Mouse (Mus musculus) monocyte, adult 2 months (primary cell): ENCODE measurements around the gene Clcn1.
A peak's percentile ranks its signal among the peaks of the same experiment; 100 is the strongest.

Source experiments
- DNase-seq, 2 experiments: peaks; one replicate each; pipeline ENCODE4 v3.0.0; 2022; ENCODE audit warnings: low spot score in 2 of 2, low read depth in 1 of 2

Gene Clcn1

GRCm38 (mm10) chr6:42286448-42286847, at the start of gene Clcn1:
Gene Clcn1, plus strand, starts transcription at chr6:42286685.
- DNase-seq = no peak

- no peak for DNase-seq
Measured at GRCm38 (mm10) chr6:42237276-42237805, 49.1 kb upstream of the Clcn1 start.

GRCm38 (mm10) chr6:42241311-42242045, 45.0 kb upstream of the Clcn1 start:
- no peak for DNase-seq

- peak; percentile 42 to 62 for DNase-seq
Measured at GRCm38 (mm10) chr6:42245711-42246353, 40.7 kb upstream of the Clcn1 start, which contains the start of gene Gstk1. Gene Gstk1, plus strand, starts transcription at chr6:42245935.

GRCm38 (mm10) chr6:42247173-42247572, 39.3 kb upstream of the Clcn1 start:
- DNase-seq = no peak

GRCm38 (mm10) chr6:42247981-42248380, 38.5 kb upstream of the Clcn1 start:
- DNase-seq = no peak

GRCm38 (mm10) chr6:42251791-42252190, 34.7 kb upstream of the Clcn1 start:
- DNase-seq = no peak

GRCm38 (mm10) chr6:42253103-42253502, 33.4 kb upstream of the Clcn1 start:
- no peak for DNase-seq

GRCm38 (mm10) chr6:42257303-42257863, 29.1 kb upstream of the Clcn1 start:
- peak in 1 of 2 experiments; percentile 12 for DNase-seq

- no peak for DNase-seq
Measured at GRCm38 (mm10) chr6:42260430-42260829, 26.1 kb upstream of the Clcn1 start.

- no peak for DNase-seq
Measured at GRCm38 (mm10) chr6:42261524-42262170, 24.8 kb upstream of the Clcn1 start, which contains the start of gene Tmem139. Gene Tmem139, plus strand, starts transcription at chr6:42261970.

- peak; percentile 87 to 93 for DNase-seq
Measured at GRCm38 (mm10) chr6:42264626-42265312, 21.7 kb upstream of the Clcn1 start, which contains the start of gene Casp2. Gene Casp2, plus strand, starts transcription at chr6:42264985.

GRCm38 (mm10) chr6:42265391-42266330, 20.8 kb upstream of the Clcn1 start:
- peak in 1 of 2 experiments; percentile 28 for DNase-seq

- DNase-seq = no peak
Measured at GRCm38 (mm10) chr6:42270817-42271216, 15.7 kb upstream of the Clcn1 start.

- no peak for DNase-seq
Measured at GRCm38 (mm10) chr6:42276151-42276550, 10.3 kb upstream of the Clcn1 start.

- no peak for DNase-seq
Measured at GRCm38 (mm10) chr6:42282865-42283528, 3.5 kb upstream of the Clcn1 start.

GRCm38 (mm10) chr6:42287562-42287961, 1.1 kb downstream of the Clcn1 start:
- DNase-seq = no peak

- no peak for DNase-seq
Measured at GRCm38 (mm10) chr6:42293327-42293726, 6.8 kb downstream of the Clcn1 start.

- DNase-seq = no peak
Measured at GRCm38 (mm10) chr6:42295549-42296094, 9.1 kb downstream of the Clcn1 start.
